Mouse (Mus musculus): ENCODE measurements at regions not wholly inside any gene's neighbourhood (a gene's known extent, or its start where the extent isn't known, plus 50 kb on each side); places are given as distances from the start of the nearest gene placed in this dataset.

- Histone ChIP-seq H3K27me3 (replicated peaks; ENCODE audit: control insufficient read depth, insufficient read depth, low read length) (no peaks in the 10 kb centered on the region), H3K9me3 (ENCODE audit: control insufficient read depth, low read length) (no peaks in the 10 kb centered on the region), H3K36me3 (ENCODE audit: control insufficient read depth, insufficient read depth, low read length) (no peaks in the 10 kb centered on the region), H3K4me2 (ENCODE audit: low read depth, low read length) (no peak overlapping the region), H3K27ac (ENCODE audit: low read length) (peak overlapping the region; percentile 20), H3K4me1 (ENCODE audit: control insufficient read depth, insufficient read depth, low read length) (no peaks in the 10 kb centered on the region; the same call in 1 of the 2 replicates), H3K9ac (ENCODE audit: low read depth, low read length) (no peak overlapping the region), H3K4me3 (ENCODE audit: low read length) (no peak overlapping the region)
- ATAC-seq: peak; percentile 48; the same call in 1 of the 2 replicates
- 49% methylated on average over 12 of the region's 12 CpGs for WGBS
These were observed 254.7 kb upstream of the Nbea start for GRCm38 (mm10) chr3:56438020-56438747.

GRCm38 (mm10) chr3:56437058-56437457, 253.6 kb upstream of the Nbea start:
- Histone ChIP-seq H3K27ac (ENCODE audit: low read length) (0 out of 2 replicates have a peak overlapping the region, but pooled peaks have one; percentile 25), H3K9me3 (ENCODE audit: control insufficient read depth, low read length) (no peaks in the 10 kb centered on the region), H3K27me3 (replicated peaks; ENCODE audit: control insufficient read depth, insufficient read depth, low read length) (no peaks in the 10 kb centered on the region)

GRCm38 (mm10) chr3:56433495-56433894, 250.0 kb upstream of the Nbea start:
- H3K9me3 ChIP-seq (ENCODE audit: control insufficient read depth, low read length): no peaks in the 10 kb centered on the region

More at GRCm38 (mm10) chr3:56437058-56437457, 253.6 kb upstream of the Nbea start:
- H3K9ac ChIP-seq (ENCODE audit: low read depth, low read length): no peak overlapping the region
- H3K4me1 ChIP-seq (ENCODE audit: control insufficient read depth, insufficient read depth, low read length): no peaks in the 10 kb centered on the region; the same call in 1 of the 2 replicates
- H3K36me3 ChIP-seq (ENCODE audit: control insufficient read depth, insufficient read depth, low read length): no peaks in the 10 kb centered on the region
- 23% methylated on average over 4 of the region's 4 CpGs for WGBS
- H3K4me3 ChIP-seq (ENCODE audit: low read length): no peak overlapping the region
- peak; percentile 38 for ATAC-seq
- no peak overlapping the region for H3K4me2 ChIP-seq (ENCODE audit: low read depth, low read length)

GRCm38 (mm10) chr3:56427201-56427600, 243.7 kb upstream of the Nbea start:
- Histone ChIP-seq H3K4me2 (ENCODE audit: low read depth, low read length) (no peak overlapping the region), H3K27ac (ENCODE audit: low read length) (no peak overlapping the region), H3K27me3 (replicated peaks; ENCODE audit: control insufficient read depth, insufficient read depth, low read length) (no peaks in the 10 kb centered on the region), H3K4me3 (ENCODE audit: low read length) (no peak overlapping the region), H3K9ac (ENCODE audit: low read depth, low read length) (no peak overlapping the region), H3K9me3 (ENCODE audit: control insufficient read depth, low read length) (no peaks in the 10 kb centered on the region), H3K4me1 (ENCODE audit: control insufficient read depth, insufficient read depth, low read length) (no peaks in the 10 kb centered on the region), H3K36me3 (ENCODE audit: control insufficient read depth, insufficient read depth, low read length) (no peaks in the 10 kb centered on the region)
- 65% methylated on average over 1 of the region's 1 CpGs for WGBS
- ATAC-seq: no peak

More at GRCm38 (mm10) chr3:56433495-56433894, 250.0 kb upstream of the Nbea start:
- Histone ChIP-seq H3K4me2 (ENCODE audit: low read depth, low read length) (no peak overlapping the region), H3K36me3 (ENCODE audit: control insufficient read depth, insufficient read depth, low read length) (no peaks in the 10 kb centered on the region), H3K27me3 (replicated peaks; ENCODE audit: control insufficient read depth, insufficient read depth, low read length) (no peaks in the 10 kb centered on the region), H3K9ac (ENCODE audit: low read depth, low read length) (no peak overlapping the region), H3K4me3 (ENCODE audit: low read length) (no peak overlapping the region), H3K27ac (ENCODE audit: low read length) (no peak overlapping the region), H3K4me1 (ENCODE audit: control insufficient read depth, insufficient read depth, low read length) (no peaks in the 10 kb centered on the region; the same call in 1 of the 2 replicates)
- 55% methylated on average over 1 of the region's 1 CpGs for WGBS
- no peak for ATAC-seq

GRCm38 (mm10) chr3:56397851-56398496, 214.5 kb upstream of the Nbea start:
- ATAC-seq: no peak
- WGBS: 87% methylated on average over 4 of the region's 4 CpGs

GRCm38 (mm10) chr3:56393134-56393533, 209.6 kb upstream of the Nbea start:
- no peaks in the 10 kb centered on the region for H3K27me3 ChIP-seq (replicated peaks; ENCODE audit: control insufficient read depth, insufficient read depth, low read length)
- H3K9me3 ChIP-seq (ENCODE audit: control insufficient read depth, low read length): no peaks in the 10 kb centered on the region
- H3K4me3 ChIP-seq (ENCODE audit: low read length): no peak overlapping the region
- no peak overlapping the region for H3K9ac ChIP-seq (ENCODE audit: low read depth, low read length)
- no peak overlapping the region for H3K27ac ChIP-seq (ENCODE audit: low read length)
- H3K4me1 ChIP-seq (ENCODE audit: control insufficient read depth, insufficient read depth, low read length): no peaks in the 10 kb centered on the region
- WGBS: 62% methylated on average over 5 of the region's 5 CpGs
- ATAC-seq: no peak
- H3K4me2 ChIP-seq (ENCODE audit: low read depth, low read length): no peak overlapping the region
- no peaks in the 10 kb centered on the region for H3K36me3 ChIP-seq (ENCODE audit: control insufficient read depth, insufficient read depth, low read length)

More at GRCm38 (mm10) chr3:56397851-56398496, 214.5 kb upstream of the Nbea start:
- H3K27ac ChIP-seq (ENCODE audit: low read length): no peak overlapping the region
- H3K9ac ChIP-seq (ENCODE audit: low read depth, low read length): no peak overlapping the region
- no peaks in the 10 kb centered on the region for H3K27me3 ChIP-seq (replicated peaks; ENCODE audit: control insufficient read depth, insufficient read depth, low read length)
- H3K4me2 ChIP-seq (ENCODE audit: low read depth, low read length): no peak overlapping the region
- H3K4me3 ChIP-seq (ENCODE audit: low read length): no peak overlapping the region
- no peaks in the 10 kb centered on the region for H3K9me3 ChIP-seq (ENCODE audit: control insufficient read depth, low read length)
- H3K4me1 ChIP-seq (ENCODE audit: control insufficient read depth, insufficient read depth, low read length): no peaks in the 10 kb centered on the region
- H3K36me3 ChIP-seq (ENCODE audit: control insufficient read depth, insufficient read depth, low read length): no peaks in the 10 kb centered on the region

GRCm38 (mm10) chr3:56380316-56380715, 196.8 kb upstream of the Nbea start:
- ATAC-seq: no peak

GRCm38 (mm10) chr3:56379500-56379899, 196.0 kb upstream of the Nbea start:
- 66% methylated on average over 3 of the region's 3 CpGs for WGBS
- ATAC-seq: no peak
- H3K9me3 ChIP-seq (ENCODE audit: control insufficient read depth, low read length): no peaks in the 10 kb centered on the region
- H3K4me2 ChIP-seq (ENCODE audit: low read depth, low read length): no peak overlapping the region
- no peaks in the 10 kb centered on the region for H3K27me3 ChIP-seq (replicated peaks; ENCODE audit: control insufficient read depth, insufficient read depth, low read length)
- H3K4me1 ChIP-seq (ENCODE audit: control insufficient read depth, insufficient read depth, low read length): no peaks in the 10 kb centered on the region
- no peak overlapping the region for H3K4me3 ChIP-seq (ENCODE audit: low read length)
- no peaks in the 10 kb centered on the region for H3K36me3 ChIP-seq (ENCODE audit: control insufficient read depth, insufficient read depth, low read length)
- no peak overlapping the region for H3K9ac ChIP-seq (ENCODE audit: low read depth, low read length)
- no peak overlapping the region for H3K27ac ChIP-seq (ENCODE audit: low read length)

More at GRCm38 (mm10) chr3:56380316-56380715, 196.8 kb upstream of the Nbea start:
- no peaks in the 10 kb centered on the region for H3K36me3 ChIP-seq (ENCODE audit: control insufficient read depth, insufficient read depth, low read length)
- no peak overlapping the region for H3K27ac ChIP-seq (ENCODE audit: low read length)
- no peak overlapping the region for H3K9ac ChIP-seq (ENCODE audit: low read depth, low read length)
- no peaks in the 10 kb centered on the region for H3K4me1 ChIP-seq (ENCODE audit: control insufficient read depth, insufficient read depth, low read length)
- no peaks in the 10 kb centered on the region for H3K27me3 ChIP-seq (replicated peaks; ENCODE audit: control insufficient read depth, insufficient read depth, low read length)
- no peak overlapping the region for H3K4me2 ChIP-seq (ENCODE audit: low read depth, low read length)
- H3K9me3 ChIP-seq (ENCODE audit: control insufficient read depth, low read length): no peaks in the 10 kb centered on the region
- H3K4me3 ChIP-seq (ENCODE audit: low read length): no peak overlapping the region

- Histone ChIP-seq H3K9ac (ENCODE audit: low read depth, low read length) (no peak overlapping the region), H3K9me3 (ENCODE audit: control insufficient read depth, low read length) (no peaks in the 10 kb centered on the region), H3K4me3 (ENCODE audit: low read length) (no peak overlapping the region), H3K27ac (ENCODE audit: low read length) (no peak overlapping the region), H3K27me3 (replicated peaks; ENCODE audit: control insufficient read depth, insufficient read depth, low read length) (no peaks in the 10 kb centered on the region), H3K4me2 (ENCODE audit: low read depth, low read length) (no peak overlapping the region), H3K4me1 (ENCODE audit: control insufficient read depth, insufficient read depth, low read length) (no peaks in the 10 kb centered on the region), H3K36me3 (ENCODE audit: control insufficient read depth, insufficient read depth, low read length) (no peaks in the 10 kb centered on the region)
- WGBS: 91% methylated on average over 2 of the region's 2 CpGs
- no peak for ATAC-seq
These were observed 179.0 kb upstream of the Nbea start for GRCm38 (mm10) chr3:56362543-56362942.

All from intestine, embryonic 16.5 days (tissue).